Mouse (Mus musculus) kidney, embryonic 16.5 days (tissue): Measurements from ENCODE around the gene Sestd1. TPM values are rescaled to one million over a fixed set of nuclear protein-coding genes. Genes with fewer than 3 reads are reported as not detected.

ENCODE experiments used
- ATAC-seq: fragments of 200-750 bp; cut with Nextera tagmentation; 2 replicates; pipeline ENCODE4 v1.8.0; 2017; ENCODE audit warnings: moderate TSS enrichment; ENCODE audit not compliant: low FRiP score, low TSS enrichment
- H3K27ac ChIP-seq: fragments of 300-500 bp; sonication (generic); 2 replicates; pipeline ENCODE4 v1.5.1; 2014; ENCODE audit warnings: low read length
- H3K27me3 ChIP-seq: fragments of 300-500 bp; sonication (generic); 2 replicates; pipeline ENCODE4 v1.6.1; 2014; ENCODE audit warnings: low read length, control low read depth, mixed read lengths; ENCODE audit not compliant: insufficient read depth
- H3K36me3 ChIP-seq: fragments of 300-500 bp; sonication (generic); 2 replicates; pipeline ENCODE4 v1.6.1; 2014; ENCODE audit warnings: low read length, control low read depth, mixed read lengths; ENCODE audit not compliant: insufficient read depth
- H3K4me1 ChIP-seq: fragments of 300-500 bp; sonication (generic); 2 replicates; pipeline ENCODE4 v1.6.1; 2014; ENCODE audit warnings: low read length, control low read depth, mixed read lengths; ENCODE audit not compliant: insufficient read depth
- H3K4me2 ChIP-seq: fragments of 300-500 bp; sonication (generic); replicated peaks from 2 replicates; pipeline ENCODE4 v1.6.1; 2014; ENCODE audit warnings: low read depth, low read length
- H3K4me3 ChIP-seq: fragments of 300-500 bp; sonication (generic); 2 replicates; pipeline ENCODE4 v1.5.1; 2014; ENCODE audit warnings: mild to moderate bottlenecking, low read length
- H3K9ac ChIP-seq: fragments of 300-500 bp; sonication (generic); replicated peaks from 2 replicates; pipeline ENCODE4 v1.6.1; 2014; ENCODE audit warnings: low read length
- H3K9me3 ChIP-seq: fragments of 300-500 bp; sonication (generic); 2 replicates; pipeline ENCODE4 v1.6.1; 2016; ENCODE audit warnings: low read length, control low read depth
- WGBS: fragments of 180-500 bp; shearing (Covaris S2); extraction: QIAGEN DNeasy Blood & Tissue Kit; methylation state at CpG from one replicate; pipeline ENCODE4 v1.1.7; 2014; 5-methylcytosine and 5-hydroxymethylcytosine counted together
- polyA plus RNA-seq: library from polyadenylated mRNA; unstranded; fragments of >200 nt; fragmentation: Nextera tagmentation; extraction: Ambion mirVana; gene quantifications from 2 replicates; pipeline ENCODE4 v1.2.1, GENCODE M21; 2015

Sestd1 gene
- polyA plus RNA-seq, 1 experiment from 2014 or later: 30.0 TPM

DNA sequence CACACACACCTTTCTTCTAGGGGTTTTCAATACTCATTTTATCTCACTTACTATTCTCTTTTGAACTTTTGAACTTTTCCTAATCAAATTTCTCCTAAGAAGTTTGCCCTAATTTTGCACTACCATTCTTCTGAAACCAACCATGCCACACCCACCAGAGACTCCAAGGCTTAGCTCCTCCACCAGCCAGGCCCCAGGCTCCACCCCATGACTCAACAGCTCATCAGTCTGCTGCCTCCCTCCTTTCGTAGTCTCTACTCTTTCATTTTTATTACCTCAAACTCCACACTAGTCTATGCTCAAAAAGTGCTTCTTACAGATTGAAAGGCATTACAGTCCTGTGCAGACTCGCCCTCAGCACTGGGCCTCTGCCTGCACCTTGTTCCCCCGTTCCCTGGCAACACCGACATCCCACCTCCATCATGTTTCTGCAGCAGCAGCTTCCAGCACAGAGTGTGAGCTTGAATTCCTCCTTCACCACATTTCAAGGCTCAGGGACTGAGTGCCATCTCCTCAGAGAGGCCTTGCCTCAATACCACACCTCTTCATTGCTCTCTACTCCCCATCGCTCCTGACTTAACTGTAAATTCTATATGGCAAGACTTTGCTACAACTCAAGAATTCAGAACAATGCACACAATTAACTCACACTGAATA is 79.3 kb downstream of the Sestd1 start:
- no peak overlapping the region for H3K27ac ChIP-seq
- no peaks in the 10 kb centered on the region for H3K27me3 ChIP-seq
- no peak overlapping the region for H3K4me3 ChIP-seq
- no peaks in the 10 kb centered on the region; the same call in 1 of the 2 replicates for H3K4me1 ChIP-seq
- H3K9ac ChIP-seq: no peak overlapping the region
- no peak for ATAC-seq
- 81% methylated on average over 5 of the region's 5 CpGs for WGBS
- peaks cover 19% of the 10 kb centered on the region for H3K36me3 ChIP-seq
- H3K4me2 ChIP-seq: no peak overlapping the region
- no peaks in the 10 kb centered on the region for H3K9me3 ChIP-seq

DNA sequence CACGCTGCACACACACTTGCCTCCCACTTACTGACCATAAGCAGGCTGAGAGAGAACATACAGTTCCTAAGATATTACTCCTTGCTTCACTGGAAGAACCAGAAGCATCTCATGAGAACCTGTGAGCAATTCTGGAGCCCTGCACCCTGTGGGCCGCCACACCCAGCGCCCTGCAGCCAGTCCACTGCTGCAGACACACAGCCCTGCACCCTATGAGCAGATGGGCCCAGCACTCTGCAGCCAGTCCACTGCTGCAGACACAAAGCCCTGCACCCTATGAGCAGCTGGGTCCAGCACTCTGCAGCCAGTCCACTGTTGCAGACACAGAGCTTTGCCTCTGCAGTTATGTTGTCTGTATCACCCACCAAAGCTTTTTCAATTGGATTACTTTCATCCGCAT is 80.0 kb downstream of the Sestd1 start:
- Histone ChIP-seq H3K9me3 (no peaks in the 10 kb centered on the region), H3K4me2 (no peak overlapping the region), H3K27me3 (no peaks in the 10 kb centered on the region), H3K27ac (no peak overlapping the region), H3K4me3 (no peak overlapping the region), H3K4me1 (no peaks in the 10 kb centered on the region; the same call in 1 of the 2 replicates), H3K36me3 (peaks cover 16% of the 10 kb centered on the region), H3K9ac (no peak overlapping the region)
- no peak for ATAC-seq
- WGBS: 87% methylated on average over 4 of the region's 4 CpGs

GRCm38 (mm10) chr2:77198246-77198645 is 82.1 kb downstream of the Sestd1 start:
- Histone ChIP-seq H3K4me3 (no peak overlapping the region), H3K36me3 (peaks cover 28% of the 10 kb centered on the region), H3K27me3 (no peaks in the 10 kb centered on the region), H3K9ac (no peak overlapping the region), H3K4me1 (no peaks in the 10 kb centered on the region; the same call in 1 of the 2 replicates), H3K4me2 (no peak overlapping the region), H3K9me3 (no peaks in the 10 kb centered on the region), H3K27ac (no peak overlapping the region)
- no peak for ATAC-seq
- WGBS: 71% methylated on average over 5 of the region's 5 CpGs

DNA sequence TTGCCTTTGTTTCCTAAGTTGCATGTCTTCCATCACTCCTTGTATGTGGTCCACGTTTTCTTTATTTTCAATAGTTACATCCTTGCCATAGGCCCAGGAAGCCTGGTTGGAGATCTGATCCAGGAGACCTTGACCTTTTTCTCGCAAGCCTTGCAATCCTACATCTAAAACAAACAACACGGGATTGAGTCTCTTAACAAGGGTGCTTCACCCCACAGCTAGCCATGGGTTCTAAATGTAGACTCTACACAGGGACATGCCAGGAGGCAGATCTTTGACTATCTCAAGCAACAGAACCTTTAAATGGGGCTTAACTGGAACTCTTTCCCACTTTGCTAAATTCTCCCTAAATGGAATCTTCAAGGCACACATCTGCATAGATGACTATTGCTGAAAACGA is 83.6 kb downstream of the Sestd1 start:
- Histone ChIP-seq H3K4me2 (no peak overlapping the region), H3K9me3 (no peaks in the 10 kb centered on the region), H3K27me3 (no peaks in the 10 kb centered on the region), H3K27ac (no peak overlapping the region), H3K36me3 (peaks cover 20% of the 10 kb centered on the region), H3K4me1 (no peaks in the 10 kb centered on the region; the same call in 1 of the 2 replicates), H3K4me3 (no peak overlapping the region), H3K9ac (no peak overlapping the region)
- 76% methylated on average over 4 of the region's 4 CpGs for WGBS
- ATAC-seq: no peak

- no peak overlapping the region for H3K4me3 ChIP-seq
- H3K9ac ChIP-seq: no peak overlapping the region
- H3K27me3 ChIP-seq: no peaks in the 10 kb centered on the region
- no peak overlapping the region for H3K4me2 ChIP-seq
- ATAC-seq: no peak
- peaks cover 26% of the 10 kb centered on the region for H3K36me3 ChIP-seq
- WGBS: 83% methylated on average over 5 of the region's 5 CpGs
- no peaks in the 10 kb centered on the region for H3K4me1 ChIP-seq
- no peak overlapping the region for H3K27ac ChIP-seq
- H3K9me3 ChIP-seq: no peaks in the 10 kb centered on the region
These were observed 85.3 kb downstream of the Sestd1 start for GRCm38 (mm10) chr2:77195056-77195455.

- no peak overlapping the region for H3K4me3 ChIP-seq
- no peak for ATAC-seq
- no peak overlapping the region for H3K9ac ChIP-seq
- H3K9me3 ChIP-seq: no peaks in the 10 kb centered on the region
- H3K4me2 ChIP-seq: no peak overlapping the region
- WGBS: 95% methylated on average over 3 of the region's 3 CpGs
- H3K36me3 ChIP-seq: peaks cover 43% of the 10 kb centered on the region
- H3K27me3 ChIP-seq: no peaks in the 10 kb centered on the region
- H3K27ac ChIP-seq: no peak overlapping the region
- no peaks in the 10 kb centered on the region for H3K4me1 ChIP-seq
These were observed 88.6 kb downstream of the Sestd1 start for GRCm38 (mm10) chr2:77191811-77192210.

DNA sequence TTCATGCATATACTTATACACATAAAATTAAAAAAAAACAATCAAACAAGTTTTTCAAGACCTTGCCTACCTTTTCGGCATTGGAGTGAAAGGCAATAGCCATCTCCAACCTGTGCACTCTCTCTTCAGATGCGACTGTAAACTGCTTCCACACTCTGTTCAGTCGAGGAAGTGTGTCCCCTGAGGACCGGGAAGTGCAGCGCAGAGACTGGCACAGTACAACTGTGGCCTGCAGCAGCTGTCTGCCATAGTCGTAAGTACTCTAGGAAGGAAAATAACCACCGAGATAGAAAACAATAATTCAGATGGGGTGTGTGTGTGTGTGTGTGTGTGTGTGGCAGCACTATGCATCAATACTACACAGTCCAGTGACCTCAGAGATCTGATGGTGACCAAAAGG is 89.5 kb downstream of the Sestd1 start:
- Histone ChIP-seq H3K27me3 (no peaks in the 10 kb centered on the region), H3K4me3 (no peak overlapping the region), H3K27ac (no peak overlapping the region), H3K4me2 (no peak overlapping the region), H3K4me1 (no peaks in the 10 kb centered on the region), H3K9me3 (no peaks in the 10 kb centered on the region), H3K36me3 (peaks cover 45% of the 10 kb centered on the region), H3K9ac (no peak overlapping the region)
- 97% methylated on average over 7 of the region's 7 CpGs for WGBS
- no peak for ATAC-seq

- Histone ChIP-seq H3K9me3 (no peaks in the 10 kb centered on the region), H3K27me3 (no peaks in the 10 kb centered on the region), H3K9ac (no peak overlapping the region), H3K4me3 (no peak overlapping the region), H3K36me3 (peaks cover 45% of the 10 kb centered on the region), H3K4me1 (no peaks in the 10 kb centered on the region), H3K27ac (no peak overlapping the region), H3K4me2 (no peak overlapping the region)
- 95% methylated on average over 3 of the region's 3 CpGs for WGBS
- ATAC-seq: no peak
These were observed 90.1 kb downstream of the Sestd1 start for GRCm38 (mm10) chr2:77190301-77190700.

GRCm38 (mm10) chr2:77189671-77190070 is 90.7 kb downstream of the Sestd1 start:
- Histone ChIP-seq H3K9me3 (no peaks in the 10 kb centered on the region), H3K27ac (no peak overlapping the region), H3K4me1 (no peaks in the 10 kb centered on the region), H3K4me2 (no peak overlapping the region), H3K9ac (no peak overlapping the region), H3K36me3 (peaks cover 45% of the 10 kb centered on the region), H3K27me3 (no peaks in the 10 kb centered on the region), H3K4me3 (no peak overlapping the region)
- WGBS: 95% methylated on average over 7 of the region's 7 CpGs
- no peak for ATAC-seq

- no peaks in the 10 kb centered on the region for H3K27me3 ChIP-seq
- no peaks in the 10 kb centered on the region for H3K4me1 ChIP-seq
- no peak overlapping the region for H3K9ac ChIP-seq
- H3K36me3 ChIP-seq: peaks cover 37% of the 10 kb centered on the region
- no peak overlapping the region for H3K4me2 ChIP-seq
- no peak overlapping the region for H3K4me3 ChIP-seq
- no peak for ATAC-seq
- no peaks in the 10 kb centered on the region for H3K9me3 ChIP-seq
- no peak overlapping the region for H3K27ac ChIP-seq
- 90% methylated on average over 3 of the region's 3 CpGs for WGBS
These were observed 92.9 kb downstream of the Sestd1 start for GRCm38 (mm10) chr2:77187501-77187900.
